Mouse (Mus musculus): Measurements from ENCODE around the gene Cep41. TPM values are rescaled to one million over a fixed set of nuclear protein-coding genes. Genes with fewer than 3 reads are reported as not detected.
A peak's percentile ranks its signal among the peaks of the same experiment; 100 is the strongest.

Gene Cep41
- polyA plus RNA-seq, 1 experiment from 2014 or later: 17.3 TPM

GRCm38 (mm10) chr6:30703977-30704602, 10.5 kb upstream of the Cep41 start:
- WGBS: 94% methylated on average over 9 of the region's 9 CpGs

GRCm38 (mm10) chr6:30703476-30703875, 9.9 kb upstream of the Cep41 start:
- Histone ChIP-seq H3K9me3 (no peaks in the 10 kb centered on the region), H3K4me1 (no peaks in the 10 kb centered on the region), H3K9ac (replicated peaks) (no peak overlapping the region), H3K27me3 (no peaks in the 10 kb centered on the region), H3K27ac (replicated peaks) (no peak overlapping the region), H3K4me2 (replicated peaks) (no peak overlapping the region), H3K4me3 (no peak overlapping the region), H3K36me3 (no peaks in the 10 kb centered on the region)
- WGBS: 90% methylated on average over 6 of the region's 6 CpGs
- ATAC-seq (replicated peaks): no peak

More at GRCm38 (mm10) chr6:30703977-30704602, 10.5 kb upstream of the Cep41 start:
- Histone ChIP-seq H3K4me2 (replicated peaks) (no peak overlapping the region), H3K9ac (replicated peaks) (no peak overlapping the region), H3K27me3 (no peaks in the 10 kb centered on the region), H3K36me3 (no peaks in the 10 kb centered on the region), H3K27ac (replicated peaks) (no peak overlapping the region), H3K4me1 (no peaks in the 10 kb centered on the region), H3K9me3 (no peaks in the 10 kb centered on the region), H3K4me3 (no peak overlapping the region)
- ATAC-seq (replicated peaks): no peak

GRCm38 (mm10) chr6:30702881-30703280, 9.3 kb upstream of the Cep41 start:
- ATAC-seq (replicated peaks): no peak
- Histone ChIP-seq H3K4me2 (replicated peaks) (no peak overlapping the region), H3K27me3 (no peaks in the 10 kb centered on the region), H3K36me3 (no peaks in the 10 kb centered on the region), H3K4me3 (no peak overlapping the region), H3K9ac (replicated peaks) (no peak overlapping the region), H3K4me1 (no peaks in the 10 kb centered on the region), H3K27ac (replicated peaks) (no peak overlapping the region), H3K9me3 (no peaks in the 10 kb centered on the region)
- 90% methylated on average over 6 of the region's 6 CpGs for WGBS

- ATAC-seq (replicated peaks): no peak
- WGBS: 90% methylated on average over 6 of the region's 6 CpGs
- Histone ChIP-seq H3K9me3 (no peaks in the 10 kb centered on the region), H3K27me3 (no peaks in the 10 kb centered on the region), H3K36me3 (no peaks in the 10 kb centered on the region), H3K4me2 (replicated peaks) (no peak overlapping the region), H3K27ac (replicated peaks) (no peak overlapping the region), H3K4me1 (no peaks in the 10 kb centered on the region), H3K4me3 (no peak overlapping the region), H3K9ac (replicated peaks) (no peak overlapping the region)
These were observed 6.6 kb upstream of the Cep41 start for GRCm38 (mm10) chr6:30700182-30700581.

GRCm38 (mm10) chr6:30698036-30698435, 4.5 kb upstream of the Cep41 start:
- H3K4me1 ChIP-seq: peaks cover 11% of the 10 kb centered on the region
- 86% methylated on average over 4 of the region's 4 CpGs for WGBS

GRCm38 (mm10) chr6:30697464-30697863, 3.9 kb upstream of the Cep41 start:
- Histone ChIP-seq H3K27me3 (no peaks in the 10 kb centered on the region), H3K27ac (replicated peaks) (no peak overlapping the region), H3K4me2 (replicated peaks) (no peak overlapping the region), H3K36me3 (no peaks in the 10 kb centered on the region), H3K9ac (replicated peaks) (no peak overlapping the region), H3K4me1 (peaks cover 17% of the 10 kb centered on the region), H3K4me3 (no peak overlapping the region), H3K9me3 (no peaks in the 10 kb centered on the region)
- no peak for ATAC-seq (replicated peaks)
- 19% methylated on average over 5 of the region's 5 CpGs for WGBS

More at GRCm38 (mm10) chr6:30698036-30698435, 4.5 kb upstream of the Cep41 start:
- H3K36me3 ChIP-seq: no peaks in the 10 kb centered on the region
- H3K27ac ChIP-seq (replicated peaks): no peak overlapping the region
- no peaks in the 10 kb centered on the region for H3K9me3 ChIP-seq
- H3K4me2 ChIP-seq (replicated peaks): no peak overlapping the region
- no peak overlapping the region for H3K4me3 ChIP-seq
- no peaks in the 10 kb centered on the region for H3K27me3 ChIP-seq
- no peak overlapping the region for H3K9ac ChIP-seq (replicated peaks)
- ATAC-seq (replicated peaks): no peak

- no peak overlapping the region for H3K9ac ChIP-seq (replicated peaks)
- 94% methylated on average over 8 of the region's 8 CpGs for WGBS
- H3K4me1 ChIP-seq: peaks cover 18% of the 10 kb centered on the region
- H3K27ac ChIP-seq (replicated peaks): peak overlapping the region; percentile 95
- no peaks in the 10 kb centered on the region for H3K9me3 ChIP-seq
- H3K27me3 ChIP-seq: no peaks in the 10 kb centered on the region
- no peak overlapping the region for H3K4me3 ChIP-seq
- H3K4me2 ChIP-seq (replicated peaks): no peak overlapping the region
- no peaks in the 10 kb centered on the region for H3K36me3 ChIP-seq
- ATAC-seq (replicated peaks): no peak
These were observed 1.6 kb upstream of the Cep41 start for GRCm38 (mm10) chr6:30695124-30695523.

- peak overlapping the region; percentile 46 for H3K4me2 ChIP-seq (replicated peaks)
- no peaks in the 10 kb centered on the region for H3K27me3 ChIP-seq
- peak overlapping the region; percentile 95 for H3K27ac ChIP-seq (replicated peaks)
- peaks cover 18% of the 10 kb centered on the region for H3K4me1 ChIP-seq
- no peaks in the 10 kb centered on the region for H3K9me3 ChIP-seq
- peak; percentile 35 for ATAC-seq (replicated peaks)
- H3K36me3 ChIP-seq: no peaks in the 10 kb centered on the region
- WGBS: 12% methylated on average over 6 of the region's 6 CpGs
- peak overlapping the region; percentile 67 for H3K4me3 ChIP-seq
- 0 out of 2 replicates have a peak overlapping the region, but pooled peaks have one; percentile 24 for H3K9ac ChIP-seq (replicated peaks)
These were observed 660 bp upstream of the Cep41 start for GRCm38 (mm10) chr6:30694209-30694608.

- peak overlapping the region; percentile 95 for H3K27ac ChIP-seq (replicated peaks)
These were observed 723 bp downstream of the Cep41 start for GRCm38 (mm10) chr6:30692826-30693225.

GRCm38 (mm10) chr6:30687198-30687597, 6.4 kb downstream of the Cep41 start:
- H3K27ac ChIP-seq (replicated peaks): no peak overlapping the region
- 0 out of 2 replicates have a peak, but pooled peaks cover 4% of the 10 kb centered on the region for H3K4me1 ChIP-seq
- ATAC-seq (replicated peaks): no peak
- 91% methylated on average over 7 of the region's 7 CpGs for WGBS
- no peak overlapping the region for H3K4me2 ChIP-seq (replicated peaks)
- H3K9me3 ChIP-seq: no peaks in the 10 kb centered on the region
- H3K27me3 ChIP-seq: no peaks in the 10 kb centered on the region
- H3K9ac ChIP-seq (replicated peaks): no peak overlapping the region
- H3K4me3 ChIP-seq: no peak overlapping the region
- no peaks in the 10 kb centered on the region for H3K36me3 ChIP-seq

More at GRCm38 (mm10) chr6:30692826-30693225, 723 bp downstream of the Cep41 start:
- Histone ChIP-seq H3K9me3 (no peaks in the 10 kb centered on the region), H3K4me3 (peak overlapping the region; percentile 67), H3K9ac (replicated peaks) (peak overlapping the region; percentile 58), H3K27me3 (no peaks in the 10 kb centered on the region), H3K4me1 (peaks cover 18% of the 10 kb centered on the region), H3K36me3 (no peaks in the 10 kb centered on the region), H3K4me2 (replicated peaks) (peak overlapping the region; percentile 65)
- WGBS: 74% methylated on average over 5 of the region's 5 CpGs
- no peak for ATAC-seq (replicated peaks)

GRCm38 (mm10) chr6:30684570-30684969, 9.0 kb downstream of the Cep41 start:
- Histone ChIP-seq H3K27me3 (no peaks in the 10 kb centered on the region), H3K4me3 (no peak overlapping the region), H3K9ac (replicated peaks) (no peak overlapping the region), H3K4me1 (0 out of 2 replicates have a peak, but pooled peaks cover 4% of the 10 kb centered on the region), H3K27ac (replicated peaks) (no peak overlapping the region), H3K9me3 (no peaks in the 10 kb centered on the region), H3K36me3 (no peaks in the 10 kb centered on the region), H3K4me2 (replicated peaks) (no peak overlapping the region)
- ATAC-seq (replicated peaks): no peak
- WGBS: 95% methylated on average over 1 of the region's 1 CpGs

GRCm38 (mm10) chr6:30681935-30682900, 11.3 kb downstream of the Cep41 start:
- H3K36me3 ChIP-seq: no peaks in the 10 kb centered on the region
- no peak overlapping the region for H3K9ac ChIP-seq (replicated peaks)
- no peak overlapping the region for H3K4me2 ChIP-seq (replicated peaks)
- no peak overlapping the region for H3K27ac ChIP-seq (replicated peaks)
- no peaks in the 10 kb centered on the region for H3K27me3 ChIP-seq
- no peak overlapping the region for H3K4me3 ChIP-seq
- H3K9me3 ChIP-seq: no peaks in the 10 kb centered on the region
- no peak for ATAC-seq (replicated peaks)
- WGBS: 62% methylated on average over 13 of the region's 13 CpGs
- peaks cover 19% of the 10 kb centered on the region for H3K4me1 ChIP-seq

Measured in forebrain, embryonic 15.5 days (tissue).